Mouse (Mus musculus) hindbrain, embryonic 10.5 days (tissue): ENCODE measurements around the gene Srrm2. TPM values are rescaled to one million over a fixed set of nuclear protein-coding genes. Genes with fewer than 3 reads are reported as not detected.

Experiments
- DNase-seq: peaks from one replicate; pipeline ENCODE4 v3.0.0-alpha.2; 2017; ENCODE audit warnings: low spot score
- H3K27ac ChIP-seq: fragments of 300-500 bp; sonication (generic); 2 replicates; pipeline ENCODE4 v1.5.1; 2016; ENCODE audit warnings: mild to moderate bottlenecking, moderate library complexity
- H3K27me3 ChIP-seq: fragments of 300-500 bp; sonication (generic); 2 replicates; pipeline ENCODE4 v1.6.1; 2016; ENCODE audit warnings: mild to moderate bottlenecking; ENCODE audit not compliant: poor library complexity, insufficient read depth, severe bottlenecking
- H3K36me3 ChIP-seq: fragments of 300-500 bp; sonication (generic); 2 replicates; pipeline ENCODE4 v1.6.1; 2016; ENCODE audit warnings: mild to moderate bottlenecking, moderate library complexity
- H3K4me1 ChIP-seq: fragments of 300-500 bp; sonication (generic); replicated peaks from 2 replicates; pipeline ENCODE4 v1.6.1; 2016; ENCODE audit warnings: mild to moderate bottlenecking
- H3K4me3 ChIP-seq: fragments of 300-500 bp; sonication (generic); 2 replicates; pipeline ENCODE4 v1.5.1; 2016; ENCODE audit warnings: mild to moderate bottlenecking, moderate library complexity
- H3K9me3 ChIP-seq: fragments of 300-500 bp; sonication (generic); 2 replicates; pipeline ENCODE4 v1.6.1; 2016; ENCODE audit warnings: mild to moderate bottlenecking, moderate library complexity
- WGBS: fragments of 180-500 bp; shearing (Covaris S2); methylation state at CpG from one replicate; pipeline ENCODE4 v1.1.7; 2016; 5-methylcytosine and 5-hydroxymethylcytosine counted together
- polyA plus RNA-seq: library from polyadenylated mRNA; unstranded; fragments of >200 nt; fragmentation: Nextera tagmentation; extraction: Ambion mirVana; gene quantifications from 2 replicates; pipeline ENCODE4 v1.2.1, GENCODE M21; 2016

The Srrm2 gene
- polyA plus RNA-seq, 1 experiment from 2014 or later, result 570 TPM

GRCm38 (mm10) chr17:23854229-23854765 is 64.0 kb downstream of the Srrm2 start:
- 87% methylated on average over 10 of the region's 10 CpGs for WGBS
- no peaks in the 10 kb centered on the region for H3K27me3 ChIP-seq
- no peaks in the 10 kb centered on the region for H3K4me1 ChIP-seq
- DNase-seq, result no peak
- H3K9me3 ChIP-seq, result no peaks in the 10 kb centered on the region
- no peaks in the 10 kb centered on the region for H3K36me3 ChIP-seq
- H3K4me3 ChIP-seq, result no peak overlapping the region
- H3K27ac ChIP-seq, result no peak overlapping the region

- Histone ChIP-seq H3K27me3 (0 out of 2 replicates have a peak, but pooled peaks cover 2% of the 10 kb centered on the region), H3K4me1 (no peaks in the 10 kb centered on the region), H3K36me3 (no peaks in the 10 kb centered on the region), H3K4me3 (no peak overlapping the region), H3K27ac (no peak overlapping the region), H3K9me3 (no peaks in the 10 kb centered on the region)
- WGBS, result 91% methylated on average over 6 of the region's 6 CpGs
- no peak for DNase-seq
Observed at GRCm38 (mm10) chr17:23857193-23857592, 66.9 kb downstream of the Srrm2 start.

GRCm38 (mm10) chr17:23857913-23858312 is 67.6 kb downstream of the Srrm2 start:
- Histone ChIP-seq H3K4me1 (no peaks in the 10 kb centered on the region), H3K9me3 (no peaks in the 10 kb centered on the region), H3K4me3 (no peak overlapping the region), H3K27me3 (0 out of 2 replicates have a peak, but pooled peaks cover 2% of the 10 kb centered on the region), H3K27ac (no peak overlapping the region), H3K36me3 (no peaks in the 10 kb centered on the region)
- WGBS, result 83% methylated on average over 2 of the region's 2 CpGs
- no peak for DNase-seq

GRCm38 (mm10) chr17:23862926-23863325 is 72.6 kb downstream of the Srrm2 start:
- H3K27ac ChIP-seq, result no peak overlapping the region
- no peaks in the 10 kb centered on the region for H3K36me3 ChIP-seq
- 80% methylated on average over 4 of the region's 4 CpGs for WGBS
- H3K4me3 ChIP-seq, result no peak overlapping the region
- H3K4me1 ChIP-seq, result no peaks in the 10 kb centered on the region
- DNase-seq, result no peak
- 0 out of 2 replicates have a peak, but pooled peaks cover 2% of the 10 kb centered on the region for H3K27me3 ChIP-seq
- 0 out of 2 replicates have a peak, but pooled peaks cover 4% of the 10 kb centered on the region for H3K9me3 ChIP-seq

- Histone ChIP-seq H3K27me3 (no peaks in the 10 kb centered on the region), H3K9me3 (0 out of 2 replicates have a peak, but pooled peaks cover 4% of the 10 kb centered on the region), H3K4me3 (no peak within 1 kb of the TSS), H3K4me1 (0 out of 2 replicates have a peak, but pooled peaks cover 4% of the 10 kb centered on the region), H3K36me3 (no peaks in the 10 kb centered on the region), H3K27ac (no peak within 1 kb of the TSS)
- no peak for DNase-seq
- 83% methylated on average over 15 of the region's 15 CpGs for WGBS
Observed at GRCm38 (mm10) chr17:23867756-23868155, 77.4 kb downstream of the Srrm2 start, which contains the start of gene Prss21. TSS of gene Prss21 (plus strand) at chr17:23868056.

GRCm38 (mm10) chr17:23868513-23868912 is 78.2 kb downstream of the Srrm2 start:
- Histone ChIP-seq H3K36me3 (no peaks in the 10 kb centered on the region), H3K4me1 (0 out of 2 replicates have a peak, but pooled peaks cover 4% of the 10 kb centered on the region), H3K27ac (no peak overlapping the region), H3K27me3 (no peaks in the 10 kb centered on the region), H3K9me3 (0 out of 2 replicates have a peak, but pooled peaks cover 4% of the 10 kb centered on the region), H3K4me3 (no peak overlapping the region)
- DNase-seq, result no peak
- WGBS, result 90% methylated on average over 11 of the region's 11 CpGs

Other genes with a start within 250 kb of the Srrm2 start
- 25.3 and 27.5 TPM in 2 replicates for gene Zfp213, start 226.3 kb upstream of the Srrm2 start, polyA plus RNA-seq
- 22.5 and 23.4 TPM in 2 replicates for gene Zfp13, start 191.0 kb upstream of the Srrm2 start, polyA plus RNA-seq
- gene Zscan10, start 189.7 kb upstream of the Srrm2 start, polyA plus RNA-seq, result 0.92 and 0.94 TPM in 2 replicates
- gene Mmp25, start 145.3 kb upstream of the Srrm2 start, polyA plus RNA-seq, result 1.00 and 1.4 TPM in 2 replicates
- 0.41 and 0.51 TPM in 2 replicates for gene Bicdl2, start 130.0 kb upstream of the Srrm2 start, polyA plus RNA-seq
- 34.0 and 45.4 TPM in 2 replicates for gene Hcfc1r1, start 116.9 kb upstream of the Srrm2 start, polyA plus RNA-seq
- gene Thoc6, start 116.7 kb upstream of the Srrm2 start, polyA plus RNA-seq, result 72.7 and 80.2 TPM in 2 replicates
- gene Tnfrsf12a, start 113.1 kb upstream of the Srrm2 start, polyA plus RNA-seq, result 2.7 and 7.1 TPM in 2 replicates
- gene Cldn6, start 111.3 kb upstream of the Srrm2 start, polyA plus RNA-seq, result 20.8 and 54.2 TPM in 2 replicates
- 6.3 and 13.1 TPM in 2 replicates for gene Cldn9, start 106.5 kb upstream of the Srrm2 start, polyA plus RNA-seq
- gene 1520401A03Rik, start 67.7 kb upstream of the Srrm2 start, polyA plus RNA-seq, result not detected in 2 replicates
- 54.0 and 61.5 TPM in 2 replicates for gene Pkmyt1, start 64.2 kb upstream of the Srrm2 start, polyA plus RNA-seq
- 28.8 and 43.6 TPM in 2 replicates for gene Paqr4, start 49.7 kb upstream of the Srrm2 start, polyA plus RNA-seq
- gene Kremen2, start 44.7 kb upstream of the Srrm2 start, polyA plus RNA-seq, result 3.4 and 4.3 TPM in 2 replicates
- 181 and 211 TPM in 2 replicates for gene Flywch1, start 18.9 kb upstream of the Srrm2 start, polyA plus RNA-seq
- 22.9 and 34.9 TPM in 2 replicates for gene Flywch2, start 4.5 kb upstream of the Srrm2 start, polyA plus RNA-seq
- 1,118 and 1,222 TPM in 2 replicates for gene Elob, start 38.6 kb downstream of the Srrm2 start, polyA plus RNA-seq
- 0.24 TPM in 1 of 2 replicates, not detected in the other for gene Prss33, start 45.5 kb downstream of the Srrm2 start, polyA plus RNA-seq
- gene Prss32, start 53.3 kb downstream of the Srrm2 start, polyA plus RNA-seq, result not detected in 2 replicates
- gene Prss41, start 53.6 kb downstream of the Srrm2 start, polyA plus RNA-seq, result 1.6 and 1.9 TPM in 2 replicates
- gene Prss21, start 77.5 kb downstream of the Srrm2 start, polyA plus RNA-seq, result not detected in 2 replicates
- not detected in 2 replicates for gene Dcpp1, start 90.3 kb downstream of the Srrm2 start, polyA plus RNA-seq
- gene Dcpp2, start 90.3 kb downstream of the Srrm2 start, polyA plus RNA-seq, result not detected in 2 replicates
- not detected in 2 replicates for gene Dcpp3, start 126.9 kb downstream of the Srrm2 start, polyA plus RNA-seq
- not detected in 2 replicates for gene Sbp, start 151.1 kb downstream of the Srrm2 start, polyA plus RNA-seq
- gene Sbpl, start 164.7 kb downstream of the Srrm2 start, polyA plus RNA-seq, result not detected in 2 replicates
- not detected in 2 replicates for gene Prss30, start 190.0 kb downstream of the Srrm2 start, polyA plus RNA-seq
- gene Prss22, start 207.6 kb downstream of the Srrm2 start, polyA plus RNA-seq, result 0.72 and 0.83 TPM in 2 replicates
- 0.24 TPM in 1 of 2 replicates, not detected in the other for gene Prss27, start 247.6 kb downstream of the Srrm2 start, polyA plus RNA-seq